Mouse (Mus musculus): ENCODE results near the gene Tpm1.

The Tpm1 gene

GRCm38 (mm10) chr9:67049086-67049824 is at the start of gene Tpm1:
TSS of gene Tpm1 (minus strand) at chr9:67049406.
- DNase-seq (ENCODE audit: low read depth) = peak; percentile 54

GRCm38 (mm10) chr9:67094371-67094770 is 45.2 kb upstream of the Tpm1 start:
- no peak for DNase-seq (ENCODE audit: low read depth)

- no peak for DNase-seq (ENCODE audit: low read depth)
Measured at GRCm38 (mm10) chr9:67092210-67092609, 43.0 kb upstream of the Tpm1 start.

- DNase-seq (ENCODE audit: low read depth) = no peak
Measured at GRCm38 (mm10) chr9:67091598-67091997, 42.4 kb upstream of the Tpm1 start.

- no peak for DNase-seq (ENCODE audit: low read depth)
Measured at GRCm38 (mm10) chr9:67091151-67091550, 41.9 kb upstream of the Tpm1 start.

GRCm38 (mm10) chr9:67090633-67091045 is 41.4 kb upstream of the Tpm1 start:
- DNase-seq (ENCODE audit: low read depth) = no peak

GRCm38 (mm10) chr9:67089167-67089566 is 40.0 kb upstream of the Tpm1 start:
- no peak for DNase-seq (ENCODE audit: low read depth)

GRCm38 (mm10) chr9:67083801-67084200 is 34.6 kb upstream of the Tpm1 start:
- no peak for DNase-seq (ENCODE audit: low read depth)

GRCm38 (mm10) chr9:67081688-67082087 is 32.5 kb upstream of the Tpm1 start:
- no peak for DNase-seq (ENCODE audit: low read depth)

- no peak for DNase-seq (ENCODE audit: low read depth)
Measured at GRCm38 (mm10) chr9:67077658-67078319, 28.6 kb upstream of the Tpm1 start.

- DNase-seq (ENCODE audit: low read depth) = no peak
Measured at GRCm38 (mm10) chr9:67077266-67077657, 28.1 kb upstream of the Tpm1 start.

- DNase-seq (ENCODE audit: low read depth) = no peak
Measured at GRCm38 (mm10) chr9:67072182-67072581, 23.0 kb upstream of the Tpm1 start.

GRCm38 (mm10) chr9:67071596-67071995 is 22.4 kb upstream of the Tpm1 start:
- no peak for DNase-seq (ENCODE audit: low read depth)

GRCm38 (mm10) chr9:67071103-67071502 is 21.9 kb upstream of the Tpm1 start:
- DNase-seq (ENCODE audit: low read depth) = no peak

GRCm38 (mm10) chr9:67066616-67067015 is 17.4 kb upstream of the Tpm1 start:
- no peak for DNase-seq (ENCODE audit: low read depth)

GRCm38 (mm10) chr9:67059714-67060113 is 10.5 kb upstream of the Tpm1 start:
- DNase-seq (ENCODE audit: low read depth) = no peak

- no peak for DNase-seq (ENCODE audit: low read depth)
Measured at GRCm38 (mm10) chr9:67058366-67058765, 9.2 kb upstream of the Tpm1 start.

- peak; percentile 15 for DNase-seq (ENCODE audit: low read depth)
Measured at GRCm38 (mm10) chr9:67050736-67051337, 1.6 kb upstream of the Tpm1 start.

- peak; percentile 31 for DNase-seq (ENCODE audit: low read depth)
Measured at GRCm38 (mm10) chr9:67049836-67050235, 630 bp upstream of the Tpm1 start.

- peak; percentile 51 for DNase-seq (ENCODE audit: low read depth)
Measured at GRCm38 (mm10) chr9:67048483-67049085, 622 bp downstream of the Tpm1 start.

GRCm38 (mm10) chr9:67047606-67048482 is 1.4 kb downstream of the Tpm1 start:
- DNase-seq (ENCODE audit: low read depth) = peak; percentile 44
